Mouse (Mus musculus) bone marrow, adult 2 months (tissue): ENCODE results near the gene Narf. TPM values are rescaled to one million over a fixed set of nuclear protein-coding genes. Genes with fewer than 3 reads are reported as not detected.

Source experiments
- H3K27ac ChIP-seq: fragments of 200-500 bp; 2 replicates; pipeline ENCODE4 v1.5.1; 2012; ENCODE audit warnings: low read depth, mild to moderate bottlenecking, control low read depth, inconsistent platforms, low read length; ENCODE audit not compliant: control insufficient read depth, poor library complexity, insufficient read depth
- H3K4me1 ChIP-seq: fragments of 200-500 bp; 2 replicates; pipeline ENCODE4 v1.6.1; 2011; ENCODE audit warnings: low read length; ENCODE audit not compliant: control insufficient read depth, insufficient read depth
- H3K4me3 ChIP-seq: fragments of 200-500 bp; replicated peaks from 2 replicates; pipeline ENCODE3; 2011; ENCODE audit warnings: mild to moderate bottlenecking, low read depth, low read length, control low read depth; ENCODE audit not compliant: control insufficient read depth
- CTCF ChIP-seq: fragments of 200-500 bp; IDR thresholded peaks from 2 replicates; pipeline ENCODE4 v1.5.1; 2011; ENCODE audit warnings: low read length, control low read depth; ENCODE audit not compliant: control insufficient read depth, insufficient read depth
- POLR2A ChIP-seq: fragments of 200-500 bp; IDR thresholded peaks from 2 replicates; pipeline ENCODE4 v1.6.1; 2011; ENCODE audit warnings: low read depth, mild to moderate bottlenecking, control low read depth, low read length, borderline replicate concordance; ENCODE audit not compliant: control insufficient read depth
- WGBS: fragments of 180-500 bp; shearing (Covaris S2); methylation state at CpG from one replicate; pipeline ENCODE4 v1.1.7; 2018; 5-methylcytosine and 5-hydroxymethylcytosine counted together
- polyA plus RNA-seq: library from polyadenylated mRNA; stranded (reverse); fragments of >200 nt; gene quantifications from 2 replicates; pipeline ENCODE4 v1.2.4, GENCODE M21; 2011; ENCODE audit warnings: low replicate concordance; ENCODE audit not compliant: missing spikeins, insufficient read depth, insufficient read length

The Narf gene
- polyA plus RNA-seq, 1 experiment, result 30.0 TPM

DNA sequence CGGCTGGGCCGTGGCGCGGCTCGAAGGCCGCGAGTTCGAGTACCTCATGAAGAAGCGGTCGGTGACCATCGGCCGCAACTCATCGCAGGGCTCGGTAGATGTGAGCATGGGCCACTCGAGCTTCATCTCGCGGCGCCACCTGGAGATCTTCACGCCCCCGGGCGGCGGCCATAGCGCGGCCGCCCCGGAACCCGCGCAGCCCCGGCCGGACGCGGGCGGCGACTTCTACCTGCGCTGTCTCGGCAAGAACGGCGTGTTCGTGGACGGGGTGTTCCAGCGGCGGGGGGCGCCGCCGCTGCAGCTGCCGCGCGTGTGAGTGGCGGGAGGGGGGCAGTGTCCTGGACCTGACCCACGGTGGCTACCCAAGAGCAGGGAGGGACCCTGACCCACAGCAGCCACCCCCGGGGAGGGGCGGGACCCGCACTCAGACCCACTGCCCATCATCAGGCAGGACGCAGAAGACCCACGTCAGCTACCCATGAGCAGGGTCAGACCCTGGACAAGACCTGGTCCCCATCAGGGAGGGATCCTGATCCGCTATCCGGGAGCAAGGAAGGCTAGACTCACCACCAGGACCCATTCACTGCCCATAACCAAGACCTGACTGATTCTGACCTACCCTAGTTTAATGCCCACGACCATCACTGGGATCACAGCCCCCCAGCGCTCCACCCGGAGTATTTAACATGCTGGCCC is 23.3 kb downstream of the Narf start:
- Histone ChIP-seq H3K4me3 (peak overlapping the region; percentile 94), H3K27ac (peak overlapping the region; percentile 87), H3K4me1 (no peaks in the 10 kb centered on the region; the same call in 1 of the 2 replicates)
- TF ChIP-seq POLR2A (no peak), CTCF (no peak)
- WGBS, result under 1% methylated on average over 59 of the region's 60 CpGs

DNA sequence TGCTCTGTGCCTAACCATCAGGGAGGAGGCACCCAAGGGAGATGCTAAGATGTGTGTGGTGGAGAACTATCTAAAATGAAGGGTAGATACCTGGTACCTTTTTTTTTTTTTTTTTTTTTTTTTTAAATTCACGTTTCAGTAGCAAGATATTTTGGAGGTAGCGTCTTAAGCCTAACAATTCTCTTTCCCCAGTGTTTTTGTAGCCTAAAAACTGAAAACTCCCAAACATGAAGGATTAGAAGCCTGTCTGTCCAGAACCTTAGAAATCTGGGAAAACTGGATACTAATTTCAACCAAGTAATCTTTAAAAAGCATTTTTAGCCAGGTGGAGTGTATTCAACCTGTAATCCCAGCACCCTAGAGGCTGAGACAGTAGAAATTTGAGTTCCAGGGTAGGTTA is 24.0 kb downstream of the Narf start:
- no peak overlapping the region for H3K27ac ChIP-seq
- TF ChIP-seq CTCF (no peak), POLR2A (no peak)
- H3K4me1 ChIP-seq, result no peaks in the 10 kb centered on the region; the same call in 1 of the 2 replicates
- WGBS, result 39% methylated on average over 2 of the region's 2 CpGs
- H3K4me3 ChIP-seq, result peak overlapping the region; percentile 94

DNA sequence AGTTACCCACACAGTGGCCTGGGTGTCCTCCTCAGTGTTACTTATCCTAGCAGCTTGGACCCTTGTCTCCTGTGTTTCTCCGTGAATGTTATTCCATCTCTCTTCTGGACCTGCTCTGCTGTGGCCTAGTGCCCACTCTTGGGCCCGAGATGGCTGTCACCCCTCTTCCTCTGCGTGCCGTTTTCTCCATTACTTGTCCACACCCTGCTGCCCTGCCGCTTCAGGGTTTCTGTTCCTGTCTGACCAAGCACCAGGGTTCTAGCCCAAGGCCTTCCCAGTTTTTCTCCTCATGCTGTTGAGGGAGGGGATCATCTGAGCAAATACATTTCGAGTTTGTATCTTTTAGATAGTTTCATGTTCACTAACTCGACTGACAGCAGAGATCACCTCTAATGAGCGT is 40.5 kb downstream of the Narf start:
- no peak overlapping the region for H3K4me3 ChIP-seq
- 67% methylated on average over 8 of the region's 8 CpGs for WGBS
- H3K27ac ChIP-seq, result peak overlapping the region; percentile 52
- no peak for TF ChIP-seq CTCF
- no peak for TF ChIP-seq POLR2A
- peaks cover 2% of the 10 kb centered on the region for H3K4me1 ChIP-seq

DNA sequence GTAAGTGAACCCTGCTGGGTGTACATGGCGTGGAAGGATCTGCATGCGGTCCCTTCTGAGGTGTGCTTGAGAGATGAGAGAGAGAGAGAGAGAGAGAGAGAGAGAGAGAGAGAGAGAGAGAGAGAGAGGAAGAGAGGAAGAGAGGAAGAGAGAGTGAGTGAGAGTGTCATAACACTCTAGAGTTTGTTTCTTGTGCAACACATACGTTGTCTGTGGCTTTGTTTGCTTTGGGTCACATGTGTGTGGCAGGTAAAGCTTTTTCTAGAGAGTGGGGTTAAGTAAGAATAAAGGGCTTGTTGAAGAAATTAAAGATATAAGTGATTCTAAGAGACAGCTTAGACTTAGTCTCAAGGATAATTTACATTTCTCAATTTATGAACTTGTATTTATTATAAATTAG is 41.0 kb downstream of the Narf start:
- Histone ChIP-seq H3K27ac (no peak overlapping the region; the same call in 1 of the 2 replicates), H3K4me1 (peaks cover 2% of the 10 kb centered on the region), H3K4me3 (no peak overlapping the region)
- TF ChIP-seq CTCF (no peak), POLR2A (no peak)
- 66% methylated on average over 3 of the region's 3 CpGs for WGBS

DNA sequence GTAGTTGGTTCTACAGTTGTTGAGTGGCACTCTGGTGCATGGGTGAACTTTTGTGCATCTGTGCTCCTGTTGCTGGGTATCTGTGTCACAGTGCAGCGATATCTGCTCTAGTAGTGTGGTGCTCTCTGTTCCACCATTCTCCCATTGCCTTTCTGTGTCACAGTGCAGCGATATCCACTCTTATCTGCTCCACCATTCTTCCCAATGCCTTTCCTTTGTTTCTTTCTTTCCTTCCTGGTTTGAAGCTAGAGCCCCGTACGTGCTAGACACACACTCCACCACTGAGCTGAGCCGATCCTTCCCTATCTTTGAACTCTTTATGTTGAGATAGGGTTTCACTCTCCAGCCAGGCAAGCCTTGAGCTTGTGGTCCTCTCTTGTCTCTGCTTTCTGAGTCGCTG is 45.9 kb downstream of the Narf start:
- Histone ChIP-seq H3K4me1 (peaks cover 2% of the 10 kb centered on the region), H3K27ac (no peak overlapping the region), H3K4me3 (no peak overlapping the region)
- TF ChIP-seq POLR2A (no peak), CTCF (no peak)
- WGBS, result 67% methylated on average over 6 of the region's 6 CpGs

DNA sequence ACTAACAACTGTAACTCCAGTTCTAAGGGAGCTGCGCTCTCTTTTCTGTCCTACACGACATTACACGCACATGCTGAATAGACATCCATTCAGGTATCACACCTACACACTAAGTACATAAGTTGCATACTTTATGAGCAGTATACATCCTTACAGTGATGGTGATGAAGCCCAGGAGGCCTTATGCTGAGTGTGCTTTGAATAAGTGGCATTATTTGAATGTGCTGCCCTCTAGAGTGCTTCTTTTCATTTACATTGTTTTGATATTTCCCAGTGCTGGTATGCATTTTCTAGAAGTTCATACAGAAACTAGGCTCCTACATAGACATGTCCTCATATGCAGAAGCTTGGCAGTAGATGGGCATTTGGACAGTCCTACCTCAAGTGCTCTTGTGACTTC is 52.8 kb downstream of the Narf start:
- H3K4me3 ChIP-seq, result no peak overlapping the region
- WGBS, result 89% methylated on average over 3 of the region's 3 CpGs
- no peak overlapping the region for H3K27ac ChIP-seq
- H3K4me1 ChIP-seq, result peaks cover 2% of the 10 kb centered on the region; the same call in 1 of the 2 replicates
- TF ChIP-seq CTCF (no peak), POLR2A (no peak)

DNA sequence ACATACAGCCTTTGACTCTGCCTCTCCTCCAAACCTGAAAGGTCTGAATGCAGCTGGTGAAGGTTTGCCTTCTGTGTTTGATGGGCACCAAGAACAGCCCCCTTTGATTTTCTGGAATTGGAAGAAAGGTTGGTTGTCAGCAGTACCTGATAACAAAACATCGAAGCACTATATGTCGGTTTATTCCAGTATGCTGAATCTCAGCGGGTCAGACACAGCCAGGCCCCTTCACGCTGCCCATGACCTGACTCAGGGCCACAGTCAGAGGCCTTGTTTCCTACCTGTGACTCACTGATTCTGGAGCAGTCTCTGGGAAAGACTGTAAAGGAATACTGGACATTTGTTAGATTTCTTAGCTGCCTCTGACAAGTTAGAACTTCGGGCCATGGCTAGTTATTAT is 57.7 kb downstream of the Narf start:
- no peak overlapping the region for H3K4me3 ChIP-seq
- WGBS, result 90% methylated on average over 5 of the region's 5 CpGs
- peaks cover 2% of the 10 kb centered on the region; the same call in 1 of the 2 replicates for H3K4me1 ChIP-seq

DNA sequence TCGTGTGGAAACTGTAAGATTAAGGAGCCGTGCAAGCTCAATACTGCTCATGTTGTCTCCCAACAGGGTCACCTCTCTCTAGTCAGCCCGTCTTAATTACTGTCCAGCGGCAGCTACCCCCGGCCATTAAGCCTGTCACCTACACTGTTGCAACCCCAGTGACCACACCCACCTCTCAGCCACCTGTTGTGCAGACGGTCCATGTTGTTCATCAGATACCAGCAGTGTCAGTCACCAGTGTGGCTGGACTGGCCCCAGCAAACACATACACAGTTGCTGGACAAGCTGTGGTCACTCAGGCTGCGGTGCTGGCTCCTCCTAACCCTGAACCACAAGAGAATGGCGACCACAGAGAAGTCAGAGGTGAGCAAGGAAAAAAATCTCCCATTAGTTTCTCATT is 61.4 kb downstream of the Narf start:
- no peak overlapping the region for H3K4me3 ChIP-seq
- WGBS, result 85% methylated on average over 8 of the region's 8 CpGs
- TF ChIP-seq CTCF, result no peak
- TF ChIP-seq POLR2A, result no peak

More for the DNA sequence above, 57.7 kb downstream of the Narf start:
- no peak overlapping the region for H3K27ac ChIP-seq
- TF ChIP-seq POLR2A, result no peak
- TF ChIP-seq CTCF, result no peak

More for the DNA sequence above, 61.4 kb downstream of the Narf start:
- H3K27ac ChIP-seq, result no peak overlapping the region
- H3K4me1 ChIP-seq, result no peaks in the 10 kb centered on the region
